Mouse (Mus musculus) forebrain, postnatal 0 days (tissue): ENCODE measurements around the gene Abca2. TPM values are rescaled to one million over a fixed set of nuclear protein-coding genes. Genes with fewer than 3 reads are reported as not detected.
A peak's percentile ranks its signal among the peaks of the same experiment; 100 is the strongest.

ENCODE experiments used
- ATAC-seq: fragments of 200-750 bp; cut with Nextera tagmentation; 2 replicates; pipeline ENCODE4 v1.8.0; 2017; ENCODE audit warnings: mild to moderate bottlenecking, moderate library complexity
- DNase-seq: peaks from one replicate; pipeline ENCODE4 v3.0.0-alpha.2; 2015
- H3K27ac ChIP-seq: fragments of 300-500 bp; sonication (generic); 2 replicates; pipeline ENCODE4 v1.5.1; 2014; ENCODE audit warnings: low read depth, mild to moderate bottlenecking, antibody characterized with exemption, low read length, moderate library complexity, mixed read lengths
- H3K27me3 ChIP-seq: fragments of 300-500 bp; sonication (generic); 2 replicates; pipeline ENCODE4 v1.6.1; 2014; ENCODE audit warnings: mild to moderate bottlenecking, low read length, mixed read lengths; ENCODE audit not compliant: insufficient read depth
- H3K36me3 ChIP-seq: fragments of 300-500 bp; sonication (generic); 2 replicates; pipeline ENCODE4 v1.6.1; 2014; ENCODE audit warnings: mild to moderate bottlenecking, moderate library complexity; ENCODE audit not compliant: insufficient read depth
- H3K4me1 ChIP-seq: fragments of 300-500 bp; sonication (generic); 2 replicates; pipeline ENCODE4 v1.6.1; 2014; ENCODE audit warnings: antibody characterized with exemption; ENCODE audit not compliant: insufficient read depth
- H3K4me2 ChIP-seq: fragments of 300-500 bp; sonication (generic); 2 replicates; pipeline ENCODE4 v1.6.1; 2014; ENCODE audit warnings: low read depth, mild to moderate bottlenecking, moderate library complexity
- H3K4me3 ChIP-seq: fragments of 300-500 bp; sonication (generic); 2 replicates; pipeline ENCODE4 v1.5.1; 2014; ENCODE audit warnings: low read depth, low read length, mixed read lengths
- H3K9ac ChIP-seq: fragments of 300-500 bp; sonication (generic); 2 replicates; pipeline ENCODE4 v1.6.1; 2014; ENCODE audit warnings: mild to moderate bottlenecking
- H3K9me3 ChIP-seq: fragments of 300-500 bp; sonication (generic); 2 replicates; pipeline ENCODE4 v1.6.1; 2016; ENCODE audit warnings: low read length
- CTCF ChIP-seq: sonication (generic); IDR thresholded peaks from 2 replicates; pipeline ENCODE4 v1.5.1; 2016; ENCODE audit warnings: antibody characterized with exemption, control low read depth, low read depth
- whole genome bisulfite sequencing: fragments of 180-500 bp; shearing (Covaris S2); extraction: QIAGEN DNeasy Blood & Tissue Kit; methylation state at CpG from one replicate; pipeline ENCODE4 v1.1.7; 2014; 5-methylcytosine and 5-hydroxymethylcytosine counted together
- microRNA-seq, 2 experiments: library from miRNA; unstranded; fragments of <30 nt; microRNA quantifications; one replicate each; pipeline ENCODE4; 2016
- polyA plus RNA-seq: library from polyadenylated mRNA; unstranded; fragments of >200 nt; fragmentation: Nextera tagmentation; extraction: Ambion mirVana; gene quantifications from 2 replicates; pipeline ENCODE4 v1.2.1, GENCODE M21; 2015
- total RNA-seq: library from RNA; depleted of rRNA; stranded (reverse); fragments of >200 nt; gene quantifications from 2 replicates; pipeline ENCODE4 v1.2.3, GENCODE M21; 2014; rRNA removed

Gene Abca2
- total and polyA plus RNA-seq, 2 experiments from 2014 or later = 10.5 to 67.4 TPM

- Histone ChIP-seq H3K27ac (no peak overlapping the region), H3K9ac (no peak overlapping the region), H3K27me3 (no peaks in the 10 kb centered on the region), H3K4me1 (no peaks in the 10 kb centered on the region), H3K36me3 (no peaks in the 10 kb centered on the region), H3K4me2 (no peak overlapping the region), H3K4me3 (no peak overlapping the region), H3K9me3 (no peaks in the 10 kb centered on the region)
- ATAC-seq (no peak), DNase-seq (no peak)
- WGBS = 76% methylated on average over 11 of the region's 11 CpGs
- TF ChIP-seq CTCF = no peak
These were observed 56.6 kb downstream of the Abca2 start for GRCm38 (mm10) chr2:25484901-25485647.

GRCm38 (mm10) chr2:25487965-25488670 is 59.6 kb downstream of the Abca2 start:
- H3K9ac ChIP-seq = no peak overlapping the region
- 80% methylated on average over 6 of the region's 6 CpGs for WGBS
- no peak overlapping the region for H3K4me3 ChIP-seq
- H3K27ac ChIP-seq = no peak overlapping the region
- no peaks in the 10 kb centered on the region for H3K4me1 ChIP-seq
- no peaks in the 10 kb centered on the region for H3K36me3 ChIP-seq
- ATAC-seq (no peak), DNase-seq (no peak)
- H3K4me2 ChIP-seq = no peak overlapping the region
- no peaks in the 10 kb centered on the region for H3K27me3 ChIP-seq
- no peaks in the 10 kb centered on the region for H3K9me3 ChIP-seq
- TF ChIP-seq CTCF = no peak

- DNase-seq (no peak), ATAC-seq (no peak)
- Histone ChIP-seq H3K36me3 (no peaks in the 10 kb centered on the region), H3K27me3 (no peaks in the 10 kb centered on the region), H3K9me3 (no peaks in the 10 kb centered on the region), H3K4me3 (no peak overlapping the region), H3K9ac (no peak overlapping the region), H3K4me2 (no peak overlapping the region), H3K4me1 (no peaks in the 10 kb centered on the region), H3K27ac (no peak overlapping the region)
- TF ChIP-seq CTCF = no peak
- 79% methylated on average over 7 of the region's 7 CpGs for WGBS
These were observed 60.2 kb downstream of the Abca2 start for GRCm38 (mm10) chr2:25488671-25489068.

- no peaks in the 10 kb centered on the region for H3K4me1 ChIP-seq
- no peaks in the 10 kb centered on the region for H3K27me3 ChIP-seq
- no peak overlapping the region for H3K9ac ChIP-seq
- DNase-seq (no peak), ATAC-seq (no peak)
- no peaks in the 10 kb centered on the region for H3K36me3 ChIP-seq
- H3K9me3 ChIP-seq = no peaks in the 10 kb centered on the region
- H3K27ac ChIP-seq = no peak overlapping the region
- no peak overlapping the region for H3K4me2 ChIP-seq
- H3K4me3 ChIP-seq = no peak overlapping the region
- no peak for TF ChIP-seq CTCF
- 84% methylated on average over 5 of the region's 5 CpGs for WGBS
These were observed 64.5 kb downstream of the Abca2 start for GRCm38 (mm10) chr2:25492988-25493387.

- H3K9ac ChIP-seq = no peak within 1 kb of the TSS
- H3K4me3 ChIP-seq = no peak within 1 kb of the TSS
- H3K4me2 ChIP-seq = no peak within 1 kb of the TSS
- 89% methylated on average over 5 of the region's 5 CpGs for WGBS
- H3K27ac ChIP-seq = no peak within 1 kb of the TSS
- DNase-seq (no peak), ATAC-seq (no peak)
- H3K9me3 ChIP-seq = no peaks in the 10 kb centered on the region
- H3K27me3 ChIP-seq = no peaks in the 10 kb centered on the region
- H3K36me3 ChIP-seq = no peaks in the 10 kb centered on the region
- TF ChIP-seq CTCF = no peak
- H3K4me1 ChIP-seq = no peaks in the 10 kb centered on the region
These were observed 65.0 kb downstream of the Abca2 start, which contains the start of gene Lcn12 for GRCm38 (mm10) chr2:25493476-25493961. Gene Lcn12, minus strand, starts transcription at chr2:25493911.

DNA sequence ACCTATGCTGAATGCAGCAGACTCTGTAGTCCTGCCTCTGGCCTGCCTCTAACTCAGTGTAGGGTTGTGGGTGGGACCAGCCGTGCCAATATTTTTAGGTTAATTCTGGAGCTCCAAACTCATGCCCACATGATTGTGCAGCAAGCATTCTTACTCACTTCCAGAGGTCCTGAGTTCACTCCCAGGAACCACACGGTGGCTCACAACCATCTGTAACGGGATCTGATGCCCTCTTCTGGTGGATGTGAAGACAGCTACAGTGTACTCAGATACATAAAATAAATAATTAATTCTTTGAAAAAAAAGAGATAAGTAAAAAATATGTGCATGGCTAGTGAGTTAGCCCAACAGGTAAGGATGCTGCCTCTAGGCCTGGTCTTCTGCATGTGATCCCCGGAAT is 68.0 kb downstream of the Abca2 start:
- Histone ChIP-seq H3K27me3 (no peaks in the 10 kb centered on the region), H3K4me1 (peaks cover 2% of the 10 kb centered on the region), H3K9me3 (no peaks in the 10 kb centered on the region), H3K36me3 (no peaks in the 10 kb centered on the region), H3K9ac (no peak overlapping the region), H3K4me3 (no peak overlapping the region), H3K4me2 (no peak overlapping the region), H3K27ac (no peak overlapping the region)
- TF ChIP-seq CTCF = peak; percentile 68
- WGBS = 42% methylated on average over 4 of the region's 4 CpGs
- ATAC-seq (no peak), DNase-seq (peak; percentile 32)

Small RNA genes within 50 kb of the gene (microRNA-seq; reads per million reads assigned to microRNA genes)
- gene Mir3087 = 0.77 to 1.6 reads per million in 2 experiments

Other genes with a start within 250 kb of the Abca2 start
Only the 30 nearest of the 43 such genes appear.
- gene Rnf208, start 186.4 kb upstream of the Abca2 start, total RNA-seq = 77.6 and 84.1 TPM in 2 replicates
- 193 and 205 TPM in 2 replicates for gene Rnf208, start 186.4 kb upstream of the Abca2 start, polyA plus RNA-seq
- gene Cysrt1, start 186.3 kb upstream of the Abca2 start, total RNA-seq = not detected in 2 replicates
- gene Cysrt1, start 186.3 kb upstream of the Abca2 start, polyA plus RNA-seq = not detected in 2 replicates
- 10.1 and 12.8 TPM in 2 replicates for gene AL732309.1, start 181.8 kb upstream of the Abca2 start, total RNA-seq
- 3.0 and 3.1 TPM in 2 replicates for gene AL732309.1, start 181.8 kb upstream of the Abca2 start, polyA plus RNA-seq
- gene Tmem203, start 173.3 kb upstream of the Abca2 start, total RNA-seq = 29.2 and 42.5 TPM in 2 replicates
- 22.7 and 27.7 TPM in 2 replicates for gene Tmem203, start 173.3 kb upstream of the Abca2 start, polyA plus RNA-seq
- gene Tprn, start 166.1 kb upstream of the Abca2 start, total RNA-seq = 15.2 and 18.1 TPM in 2 replicates
- 16.4 and 18.8 TPM in 2 replicates for gene Tprn, start 166.1 kb upstream of the Abca2 start, polyA plus RNA-seq
- gene Ssna1, start 156.3 kb upstream of the Abca2 start, total RNA-seq = 108 and 127 TPM in 2 replicates
- gene Ssna1, start 156.3 kb upstream of the Abca2 start, polyA plus RNA-seq = 189 and 195 TPM in 2 replicates
- gene Anapc2, start 156.2 kb upstream of the Abca2 start, total RNA-seq = 30.2 and 37.9 TPM in 2 replicates
- gene Anapc2, start 156.2 kb upstream of the Abca2 start, polyA plus RNA-seq = 90.7 and 108 TPM in 2 replicates
- gene Tmem210, start 140.6 kb upstream of the Abca2 start, total RNA-seq = not detected in 2 replicates
- not detected in 2 replicates for gene Tmem210, start 140.6 kb upstream of the Abca2 start, polyA plus RNA-seq
- not detected in 2 replicates for gene Lrrc26, start 138.8 kb upstream of the Abca2 start, total RNA-seq
- 0.15 TPM in 1 of 2 replicates, not detected in the other for gene Lrrc26, start 138.8 kb upstream of the Abca2 start, polyA plus RNA-seq
- 77.3 and 88.5 TPM in 2 replicates for gene Grin1, start 109.5 kb upstream of the Abca2 start, total RNA-seq
- gene Grin1, start 109.5 kb upstream of the Abca2 start, polyA plus RNA-seq = 46.9 and 58.2 TPM in 2 replicates
- 54.0 and 66.1 TPM in 2 replicates for gene Man1b1, start 96.4 kb upstream of the Abca2 start, total RNA-seq
- gene Man1b1, start 96.4 kb upstream of the Abca2 start, polyA plus RNA-seq = 35.5 and 43.8 TPM in 2 replicates
- gene Dpp7, start 72.3 kb upstream of the Abca2 start, total RNA-seq = 17.4 and 21.7 TPM in 2 replicates
- 15.3 and 19.8 TPM in 2 replicates for gene Dpp7, start 72.3 kb upstream of the Abca2 start, polyA plus RNA-seq
- gene Uap1l1, start 63.0 kb upstream of the Abca2 start, total RNA-seq = 4.1 and 5.2 TPM in 2 replicates
- 10.4 and 11.9 TPM in 2 replicates for gene Uap1l1, start 63.0 kb upstream of the Abca2 start, polyA plus RNA-seq
- gene Sapcd2, start 56.4 kb upstream of the Abca2 start, total RNA-seq = 13.2 and 13.9 TPM in 2 replicates
- gene Sapcd2, start 56.4 kb upstream of the Abca2 start, polyA plus RNA-seq = 9.5 and 12.7 TPM in 2 replicates
- gene Entpd2, start 32.8 kb upstream of the Abca2 start, total RNA-seq = 8.2 and 13.5 TPM in 2 replicates
- 14.2 and 18.2 TPM in 2 replicates for gene Entpd2, start 32.8 kb upstream of the Abca2 start, polyA plus RNA-seq
- gene Npdc1, start 29.4 kb upstream of the Abca2 start, total RNA-seq = 179 and 188 TPM in 2 replicates
- 413 and 442 TPM in 2 replicates for gene Npdc1, start 29.4 kb upstream of the Abca2 start, polyA plus RNA-seq
- gene Fut7, start 5.4 kb upstream of the Abca2 start, total RNA-seq = 1.3 TPM in 1 of 2 replicates, not detected in the other
- gene Fut7, start 5.4 kb upstream of the Abca2 start, polyA plus RNA-seq = 0.17 and 0.23 TPM in 2 replicates
- 0.48 TPM in 1 of 2 replicates, not detected in the other for gene Clic3, start 28.1 kb downstream of the Abca2 start, total RNA-seq
- gene Clic3, start 28.1 kb downstream of the Abca2 start, polyA plus RNA-seq = 2.5 and 3.6 TPM in 2 replicates
- gene Paxx, start 32.4 kb downstream of the Abca2 start, total RNA-seq = 154 and 164 TPM in 2 replicates
- gene Paxx, start 32.4 kb downstream of the Abca2 start, polyA plus RNA-seq = 151 and 154 TPM in 2 replicates
- 1,270 and 1,729 TPM in 2 replicates for gene Ptgds, start 41.3 kb downstream of the Abca2 start, total RNA-seq
- gene Ptgds, start 41.3 kb downstream of the Abca2 start, polyA plus RNA-seq = 1,561 and 1,919 TPM in 2 replicates
- not detected in 2 replicates for gene Lcn12, start 65.2 kb downstream of the Abca2 start, total RNA-seq
- not detected in 2 replicates for gene Lcn12, start 65.2 kb downstream of the Abca2 start, polyA plus RNA-seq
- 120 and 140 TPM in 2 replicates for gene Fbxw5, start 72.0 kb downstream of the Abca2 start, total RNA-seq
- 93.8 and 116 TPM in 2 replicates for gene Fbxw5, start 72.0 kb downstream of the Abca2 start, polyA plus RNA-seq
- gene C8g, start 73.0 kb downstream of the Abca2 start, total RNA-seq = 0.85 and 2.4 TPM in 2 replicates
- 4.0 and 4.3 TPM in 2 replicates for gene C8g, start 73.0 kb downstream of the Abca2 start, polyA plus RNA-seq
- gene Traf2, start 118.2 kb downstream of the Abca2 start, total RNA-seq = 8.0 and 9.6 TPM in 2 replicates
- 7.8 and 9.2 TPM in 2 replicates for gene Traf2, start 118.2 kb downstream of the Abca2 start, polyA plus RNA-seq
- 151 and 174 TPM in 2 replicates for gene Edf1, start 129.1 kb downstream of the Abca2 start, total RNA-seq
- gene Edf1, start 129.1 kb downstream of the Abca2 start, polyA plus RNA-seq = 368 and 392 TPM in 2 replicates
- gene Mamdc4, start 146.1 kb downstream of the Abca2 start, total RNA-seq = 1.0 and 9.0 TPM in 2 replicates
- gene Mamdc4, start 146.1 kb downstream of the Abca2 start, polyA plus RNA-seq = 0.21 and 0.26 TPM in 2 replicates
- 33.7 and 43.2 TPM in 2 replicates for gene Phpt1, start 146.5 kb downstream of the Abca2 start, total RNA-seq
- gene Phpt1, start 146.5 kb downstream of the Abca2 start, polyA plus RNA-seq = 171 and 185 TPM in 2 replicates
- 13.5 and 16.0 TPM in 2 replicates for gene Ajm1, start 153.1 kb downstream of the Abca2 start, total RNA-seq
- 11.3 and 13.7 TPM in 2 replicates for gene Ajm1, start 153.1 kb downstream of the Abca2 start, polyA plus RNA-seq
- gene Rabl6, start 179.8 kb downstream of the Abca2 start, total RNA-seq = 68.2 and 79.3 TPM in 2 replicates
- 51.8 and 54.9 TPM in 2 replicates for gene Rabl6, start 179.8 kb downstream of the Abca2 start, polyA plus RNA-seq
- not detected in 2 replicates for gene Ccdc183, start 189.0 kb downstream of the Abca2 start, total RNA-seq
- gene Ccdc183, start 189.0 kb downstream of the Abca2 start, polyA plus RNA-seq = 0.36 TPM in 2 replicates